Mouse (Mus musculus) left cerebral cortex, postnatal 10 days (tissue): ENCODE data around the gene Tspan32. TPM values are rescaled to one million over a fixed set of nuclear protein-coding genes. Genes with fewer than 3 reads are reported as not detected.
A peak's percentile ranks its signal among the peaks of the same experiment; 100 is the strongest.

ENCODE experiments used
- DNase-seq, 2 experiments: peaks; one replicate each; pipeline ENCODE4 v3.0.0; 2021 to 2022; ENCODE audit warnings: low spot score in 2 of 2, mixed read lengths in 1 of 2; ENCODE audit errors: extremely low spot score in 1 of 2
- intact Hi-C: fragments of 180-260 bp; cut with DNase I; formaldehyde crosslinking; loops from one replicate; pipeline ENCODE4 v1.15.1; 2025
- total RNA-seq, 2 experiments: library from RNA; stranded (reverse); gene quantifications; 2 replicates each; pipeline ENCODE4 v1.2.3; 2021

Tspan32 gene
- total RNA-seq, 2 experiments from 2014 or later = 0.26 to 0.32 TPM

GRCm38 (mm10) chr7:143006756-143007598 is 2.1 kb downstream of the Tspan32 start:
- no peak for DNase-seq
- intact Hi-C loops = no loop called here

- intact Hi-C loops = loop anchor here (2.0 kb wide), 2 partner anchors 45 to 77 kb away; partner anchors contain the start of gene Cd81
- peak; percentile 91 to 94 for DNase-seq
These were observed 2.9 kb downstream of the Tspan32 start for GRCm38 (mm10) chr7:143007599-143008369.

- DNase-seq = peak in 1 of 2 experiments; percentile 72
- intact Hi-C loops = loop anchor here (2.0 kb wide), 2 partner anchors 44 to 76 kb away; partner anchors contain the start of gene Cd81
These were observed 3.6 kb downstream of the Tspan32 start for GRCm38 (mm10) chr7:143008370-143008926.

GRCm38 (mm10) chr7:143008996-143009665 is 4.3 kb downstream of the Tspan32 start:
- peak in 1 of 2 experiments; percentile 53 for DNase-seq
- intact Hi-C loops = loop anchor here (2.0 kb wide), 2 partner anchors 44 to 76 kb away; partner anchors contain the start of gene Cd81

- intact Hi-C loops = loop anchor here (2.0 kb wide), 2 partner anchors 43 to 75 kb away; partner anchors contain the start of gene Cd81
- no peak for DNase-seq
These were observed 5.2 kb downstream of the Tspan32 start for GRCm38 (mm10) chr7:143009996-143010395.

GRCm38 (mm10) chr7:143011226-143011625 is 6.4 kb downstream of the Tspan32 start:
- intact Hi-C loops = no loop called here
- DNase-seq = no peak

GRCm38 (mm10) chr7:143012230-143012875 is 7.5 kb downstream of the Tspan32 start:
- peak in 1 of 2 experiments; percentile 57 for DNase-seq
- intact Hi-C loops = no loop called here

- intact Hi-C loops = no loop called here
- peak in 1 of 2 experiments; percentile 66 for DNase-seq
These were observed 8.8 kb downstream of the Tspan32 start for GRCm38 (mm10) chr7:143013420-143014178.

- peak in 1 of 2 experiments; percentile 61 for DNase-seq
- intact Hi-C loops = no loop called here
These were observed 10.2 kb downstream of the Tspan32 start for GRCm38 (mm10) chr7:143014862-143015659.

- intact Hi-C loops = no loop called here
- DNase-seq = peak; percentile 43 to 79
These were observed 11.0 kb downstream of the Tspan32 start for GRCm38 (mm10) chr7:143015755-143016423.

- peak in 1 of 2 experiments; percentile 22 for DNase-seq
- intact Hi-C loops = no loop called here
These were observed 11.7 kb downstream of the Tspan32 start for GRCm38 (mm10) chr7:143016424-143017142.

- intact Hi-C loops = no loop called here
These were observed 12.3 kb downstream of the Tspan32 start for GRCm38 (mm10) chr7:143017181-143017580.

GRCm38 (mm10) chr7:143020040-143020439 is 15.2 kb downstream of the Tspan32 start:
- intact Hi-C loops = no loop called here
- no peak for DNase-seq

More at GRCm38 (mm10) chr7:143017181-143017580, 12.3 kb downstream of the Tspan32 start:
- no peak for DNase-seq

GRCm38 (mm10) chr7:143020764-143021163 is 15.9 kb downstream of the Tspan32 start:
- intact Hi-C loops = no loop called here

GRCm38 (mm10) chr7:143021356-143022164 is 16.7 kb downstream of the Tspan32 start:
- intact Hi-C loops = no loop called here
- no peak for DNase-seq

More at GRCm38 (mm10) chr7:143020764-143021163, 15.9 kb downstream of the Tspan32 start:
- no peak for DNase-seq
